Mouse (Mus musculus) cerebellum, postnatal 25 days (tissue): ENCODE measurements around the gene Creb3l1.
A peak's percentile ranks its signal among the peaks of the same experiment; 100 is the strongest.

Experiments
- DNase-seq, 2 experiments: peaks; one replicate each; pipeline ENCODE4 v3.0.0; 2021; ENCODE audit warnings: mixed read lengths in 2 of 2

Gene Creb3l1

GRCm38 (mm10) chr2:91962864-91963401, 61.4 kb downstream of the Creb3l1 start:
- DNase-seq = peak; percentile 71 to 72

- DNase-seq = peak; percentile 52 to 60
Measured at GRCm38 (mm10) chr2:91961901-91962761, 62.2 kb downstream of the Creb3l1 start.

GRCm38 (mm10) chr2:91960459-91960858, 63.8 kb downstream of the Creb3l1 start:
- DNase-seq = peak in 1 of 2 experiments; percentile 52

GRCm38 (mm10) chr2:91959544-91960410, 64.5 kb downstream of the Creb3l1 start:
- peak; percentile 88 to 93 for DNase-seq

GRCm38 (mm10) chr2:91958701-91959457, 65.4 kb downstream of the Creb3l1 start:
- peak; percentile 68 to 73 for DNase-seq

GRCm38 (mm10) chr2:91958049-91958448, 66.3 kb downstream of the Creb3l1 start:
- DNase-seq = peak in 1 of 2 experiments; percentile 45

- peak; percentile 61 to 71 for DNase-seq
Measured at GRCm38 (mm10) chr2:91957096-91957495, 67.2 kb downstream of the Creb3l1 start.

GRCm38 (mm10) chr2:91955875-91956274, 68.4 kb downstream of the Creb3l1 start:
- peak in 1 of 2 experiments; percentile 25 for DNase-seq

GRCm38 (mm10) chr2:91955121-91955591, 69.1 kb downstream of the Creb3l1 start:
- peak; percentile 65 to 66 for DNase-seq

GRCm38 (mm10) chr2:91953825-91954224, 70.5 kb downstream of the Creb3l1 start:
- peak; percentile 67 to 77 for DNase-seq

- DNase-seq = peak; percentile 85 to 86
Measured at GRCm38 (mm10) chr2:91950275-91951085, 73.8 kb downstream of the Creb3l1 start.

- DNase-seq = peak; percentile 86 to 88
Measured at GRCm38 (mm10) chr2:91949411-91950274, 74.7 kb downstream of the Creb3l1 start.

- peak; percentile 63 to 74 for DNase-seq
Measured at GRCm38 (mm10) chr2:91948792-91949241, 75.5 kb downstream of the Creb3l1 start.

- DNase-seq = no peak
Measured at GRCm38 (mm10) chr2:91948151-91948509, 76.2 kb downstream of the Creb3l1 start.

GRCm38 (mm10) chr2:91947397-91948150, 76.7 kb downstream of the Creb3l1 start:
- DNase-seq = peak; percentile 68 to 71

GRCm38 (mm10) chr2:91946836-91947235, 77.5 kb downstream of the Creb3l1 start:
- DNase-seq = peak; percentile 68 to 74

- DNase-seq = no peak
Measured at GRCm38 (mm10) chr2:91945483-91945882, 78.8 kb downstream of the Creb3l1 start, which contains the start of gene Gm9821. Gene Gm9821 (plus strand): TSS chr2:91945703.

- peak; percentile 89 to 90 for DNase-seq
Measured at GRCm38 (mm10) chr2:91944170-91944950, 79.9 kb downstream of the Creb3l1 start.
